Mouse (Mus musculus): ENCODE data around the gene Gm31371.
"Not testable (repeated sequence)": the region's sequence is repeated elsewhere in the genome, so short reads cannot be mapped to it uniquely, and the experiment has no call there.

GRCm38 (mm10) chr8:19908841-19909321 is 5.7 kb downstream of the Gm31371 start:
- TF ChIP-seq CTCF (IDR thresholded peaks at IDR 0.05; ENCODE audit: borderline replicate concordance, insufficient read depth, low read depth, low read length); POLR2A (IDR thresholded peaks at IDR 0.05; ENCODE audit: borderline replicate concordance, insufficient read depth, low read length): not testable (repeated sequence)
